Mouse (Mus musculus) forelimb bud, embryonic 11.5 days (tissue): ENCODE measurements around the gene Ccdc105.

Experiments
- DNase-seq: peaks from one replicate; pipeline ENCODE4 v3.0.0-alpha.2; 2012; ENCODE audit warnings: low read depth, low spot score

Gene Ccdc105

GRCm38 (mm10) chr10:78716231-78716630, 36.6 kb downstream of the Ccdc105 start:
- DNase-seq: no peak

GRCm38 (mm10) chr10:78715156-78715555, 37.7 kb downstream of the Ccdc105 start:
- no peak for DNase-seq

GRCm38 (mm10) chr10:78714129-78714528, 38.7 kb downstream of the Ccdc105 start:
- no peak for DNase-seq

GRCm38 (mm10) chr10:78710706-78711105, 42.2 kb downstream of the Ccdc105 start:
- no peak for DNase-seq

GRCm38 (mm10) chr10:78700881-78701280, 52.0 kb downstream of the Ccdc105 start:
- no peak for DNase-seq
